Mouse (Mus musculus) kidney, postnatal 0 days (tissue): ENCODE measurements around the gene Yju2. TPM values are rescaled to one million over a fixed set of nuclear protein-coding genes. Genes with fewer than 3 reads are reported as not detected.

ENCODE experiments used
- ATAC-seq: fragments of 200-750 bp; cut with Nextera tagmentation; replicated peaks from 2 replicates; pipeline ENCODE4 v1.8.0; 2017; ENCODE audit warnings: low read depth, moderate number of reproducible peaks, moderate TSS enrichment, moderate library complexity; ENCODE audit not compliant: low FRiP score
- DNase-seq: peaks from one replicate; pipeline ENCODE4 v3.0.0-alpha.2; 2016; ENCODE audit warnings: low spot score
- H3K27ac ChIP-seq: fragments of 300-500 bp; sonication (generic); 2 replicates; pipeline ENCODE4 v1.5.1; 2014; ENCODE audit warnings: mild to moderate bottlenecking
- H3K27me3 ChIP-seq: fragments of 300-500 bp; sonication (generic); 2 replicates; pipeline ENCODE4 v1.6.1; 2014; ENCODE audit warnings: low read length, mixed read lengths; ENCODE audit not compliant: insufficient read depth
- H3K36me3 ChIP-seq: fragments of 300-500 bp; sonication (generic); 2 replicates; pipeline ENCODE4 v1.6.1; 2014; ENCODE audit warnings: low read length, mixed read lengths; ENCODE audit not compliant: insufficient read depth
- H3K4me1 ChIP-seq: fragments of 300-500 bp; sonication (generic); replicated peaks from 2 replicates; pipeline ENCODE4 v1.6.1; 2014; ENCODE audit warnings: antibody characterized with exemption, low read length, mixed read lengths; ENCODE audit not compliant: insufficient read depth
- H3K4me2 ChIP-seq: fragments of 300-500 bp; sonication (generic); 2 replicates; pipeline ENCODE4 v1.6.1; 2014; ENCODE audit warnings: mild to moderate bottlenecking, low read length, moderate library complexity, mixed read lengths
- H3K4me3 ChIP-seq: fragments of 300-500 bp; sonication (generic); replicated peaks from 2 replicates; pipeline ENCODE4 v1.5.1; 2014; ENCODE audit warnings: low read depth, low read length
- H3K9ac ChIP-seq: fragments of 300-500 bp; sonication (generic); 2 replicates; pipeline ENCODE4 v1.6.1; 2014; ENCODE audit warnings: low read depth, low read length
- H3K9me3 ChIP-seq: fragments of 300-500 bp; sonication (generic); replicated peaks from 2 replicates; pipeline ENCODE4 v1.6.1; 2016; ENCODE audit warnings: low read length, inconsistent platforms, mixed read lengths
- CTCF ChIP-seq: IDR thresholded peaks from 2 replicates; pipeline ENCODE4 v1.5.1; 2016; ENCODE audit warnings: antibody characterized with exemption, low read depth, mild to moderate bottlenecking, moderate library complexity
- WGBS: fragments of 180-500 bp; shearing (Covaris S2); extraction: QIAGEN DNeasy Blood & Tissue Kit; methylation state at CpG from one replicate; pipeline ENCODE4 v1.1.7; 2014; 5-methylcytosine and 5-hydroxymethylcytosine counted together
- polyA plus RNA-seq: library from polyadenylated mRNA; unstranded; fragments of >200 nt; fragmentation: Nextera tagmentation; extraction: Ambion mirVana; gene quantifications from 2 replicates; pipeline ENCODE4 v1.2.1, GENCODE M21; 2015

The Yju2 gene
- polyA plus RNA-seq, 1 experiment from 2014 or later, result 21.1 TPM

DNA sequence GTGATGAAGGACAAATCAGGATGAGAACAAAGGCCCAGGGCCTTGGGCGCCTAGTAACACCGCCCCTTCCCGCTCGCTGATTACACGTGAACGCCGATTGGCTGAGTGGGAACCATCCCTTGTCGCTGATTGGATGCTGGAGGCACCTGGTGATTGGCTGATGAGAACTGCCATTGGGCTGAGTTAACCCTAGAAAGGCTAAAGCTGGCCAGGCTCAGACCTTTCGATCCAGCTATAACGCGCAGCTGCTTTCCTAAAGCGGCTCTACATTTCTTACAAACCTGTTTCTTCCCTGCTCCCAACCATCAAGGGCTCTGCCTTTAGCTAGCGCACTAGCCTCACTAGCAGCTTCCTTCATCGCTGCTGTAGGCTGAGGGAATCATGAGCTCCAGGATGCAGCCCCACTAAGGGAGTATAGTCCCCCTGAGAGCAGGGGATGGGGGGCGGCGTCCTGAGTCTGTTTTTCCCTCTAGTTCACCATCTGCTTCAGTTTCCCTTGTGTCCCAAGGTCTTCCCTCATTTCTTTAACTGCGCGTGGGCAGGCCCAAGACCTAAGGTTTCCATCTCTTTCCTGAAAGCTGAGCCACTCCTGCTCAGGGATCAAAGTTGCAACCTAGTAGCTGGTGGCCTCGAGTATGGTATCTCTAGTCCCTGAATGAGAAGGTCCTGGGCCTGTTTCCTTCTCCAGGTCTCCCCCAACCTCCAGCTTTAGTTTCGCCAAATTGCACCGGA lies 49.6 kb downstream of the Yju2 start:
- H3K27ac ChIP-seq, result peak overlapping the region; percentile 88
- DNase-seq (peak; percentile 99), ATAC-seq (peak; percentile 92)
- H3K36me3 ChIP-seq, result no peaks in the 10 kb centered on the region
- peak overlapping the region; percentile 69 for H3K9ac ChIP-seq
- no peak for TF ChIP-seq CTCF
- no peaks in the 10 kb centered on the region for H3K9me3 ChIP-seq
- peaks cover 15% of the 10 kb centered on the region for H3K4me1 ChIP-seq
- H3K4me3 ChIP-seq, result peak overlapping the region; percentile 72
- peak overlapping the region; percentile 99 for H3K4me2 ChIP-seq
- under 1% methylated on average over 21 of the region's 21 CpGs for WGBS
- H3K27me3 ChIP-seq, result no peaks in the 10 kb centered on the region

DNA sequence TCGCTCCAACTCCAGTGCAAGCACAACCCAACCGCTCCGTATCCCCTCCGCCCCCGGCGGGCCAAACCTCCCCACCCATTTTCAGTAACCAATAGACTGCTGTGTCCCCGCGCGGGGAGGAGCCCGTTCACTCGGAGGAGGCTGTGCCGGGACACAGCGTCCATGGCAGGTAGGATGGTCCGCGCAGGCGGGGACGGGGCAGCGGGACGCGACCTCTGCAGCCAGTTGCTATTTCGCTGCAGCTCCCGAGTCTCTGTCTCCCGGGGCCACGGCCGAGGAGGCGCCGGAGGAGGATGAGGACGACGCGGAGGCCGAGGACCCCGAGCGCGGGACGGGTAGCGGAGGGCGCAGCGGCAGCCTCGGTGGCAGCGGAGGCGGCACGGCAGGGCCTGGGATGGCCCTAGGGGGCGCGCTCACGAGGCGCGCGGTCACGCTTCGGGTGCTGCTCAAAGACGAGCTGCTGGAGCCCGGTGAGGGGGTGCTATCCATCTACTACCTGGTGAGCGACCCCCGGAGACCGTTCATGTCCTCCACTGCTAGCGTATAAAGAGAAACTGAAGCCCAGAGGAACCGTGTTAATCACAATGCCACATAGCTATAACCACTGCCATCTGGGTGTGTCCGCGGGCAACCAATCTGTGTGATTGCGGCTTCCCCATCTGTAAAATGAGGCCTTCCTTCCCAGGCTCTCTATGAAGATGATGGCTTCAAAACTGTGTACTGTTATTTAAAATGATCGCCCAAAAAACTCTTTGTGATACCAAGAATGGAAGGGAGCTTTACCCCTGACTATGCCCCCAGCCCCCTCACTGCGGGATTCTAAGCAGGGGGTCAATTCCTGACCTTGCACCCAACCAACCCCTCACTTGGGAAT lies 50.4 kb downstream of the Yju2 start:
- peak; percentile 97 for DNase-seq
- Histone ChIP-seq H3K27me3 (no peaks in the 10 kb centered on the region), H3K4me2 (peak overlapping the region; percentile 99), H3K36me3 (no peaks in the 10 kb centered on the region), H3K4me1 (peaks cover 15% of the 10 kb centered on the region), H3K9ac (peak overlapping the region; percentile 69), H3K27ac (peak overlapping the region; percentile 88; the same call in 1 of the 2 replicates), H3K9me3 (no peaks in the 10 kb centered on the region), H3K4me3 (peak overlapping the region; percentile 72)
- ATAC-seq, result peak; percentile 87
- peak; percentile 58 for TF ChIP-seq CTCF
- WGBS, result under 1% methylated on average over 62 of the region's 62 CpGs

- H3K27me3 ChIP-seq, result no peaks in the 10 kb centered on the region
- H3K36me3 ChIP-seq, result peaks cover 2% of the 10 kb centered on the region; the same call in 1 of the 2 replicates
- H3K4me2 ChIP-seq, result peak overlapping the region; percentile 99
- H3K4me1 ChIP-seq, result peaks cover 15% of the 10 kb centered on the region
- 33% methylated on average over 2 of the region's 2 CpGs for WGBS
- H3K9ac ChIP-seq, result peak overlapping the region; percentile 69; the same call in 1 of the 2 replicates
- no peaks in the 10 kb centered on the region for H3K9me3 ChIP-seq
- no peak for ATAC-seq
- no peak for TF ChIP-seq CTCF
- H3K4me3 ChIP-seq, result peak overlapping the region; percentile 72
- no peak for DNase-seq
- 0 out of 2 replicates have a peak overlapping the region, but pooled peaks have one; percentile 5 for H3K27ac ChIP-seq
These were observed 51.0 kb downstream of the Yju2 start for GRCm38 (mm10) chr17:56009962-56010240.

GRCm38 (mm10) chr17:56010255-56010654 lies 51.4 kb downstream of the Yju2 start:
- Histone ChIP-seq H3K27me3 (no peaks in the 10 kb centered on the region), H3K36me3 (peaks cover 6% of the 10 kb centered on the region; the same call in 1 of the 2 replicates), H3K4me1 (peaks cover 15% of the 10 kb centered on the region), H3K4me3 (0 out of 2 replicates have a peak overlapping the region, but pooled peaks have one; percentile 72), H3K9me3 (no peaks in the 10 kb centered on the region), H3K9ac (peak overlapping the region; percentile 69; the same call in 1 of the 2 replicates), H3K27ac (peak overlapping the region; percentile 5; the same call in 1 of the 2 replicates), H3K4me2 (peak overlapping the region; percentile 99)
- DNase-seq, result no peak
- TF ChIP-seq CTCF, result no peak
- ATAC-seq, result no peak
- 61% methylated on average over 14 of the region's 14 CpGs for WGBS

GRCm38 (mm10) chr17:56010681-56011080 lies 51.8 kb downstream of the Yju2 start:
- TF ChIP-seq CTCF, result peak; percentile 92
- peak overlapping the region; percentile 99 for H3K4me2 ChIP-seq
- H3K4me3 ChIP-seq, result no peak overlapping the region
- H3K36me3 ChIP-seq, result peaks cover 10% of the 10 kb centered on the region
- H3K9me3 ChIP-seq, result no peaks in the 10 kb centered on the region
- H3K9ac ChIP-seq, result peak overlapping the region; percentile 69; the same call in 1 of the 2 replicates
- no peaks in the 10 kb centered on the region for H3K27me3 ChIP-seq
- peak; percentile 67 for DNase-seq
- ATAC-seq, result no peak
- no peak overlapping the region for H3K27ac ChIP-seq
- H3K4me1 ChIP-seq, result peaks cover 15% of the 10 kb centered on the region
- 12% methylated on average over 9 of the region's 9 CpGs for WGBS

- Histone ChIP-seq H3K4me2 (no peak overlapping the region), H3K27me3 (no peaks in the 10 kb centered on the region), H3K4me1 (peaks cover 15% of the 10 kb centered on the region), H3K9ac (no peak overlapping the region), H3K36me3 (peaks cover 18% of the 10 kb centered on the region), H3K27ac (no peak overlapping the region), H3K9me3 (no peaks in the 10 kb centered on the region), H3K4me3 (no peak overlapping the region)
- 91% methylated on average over 7 of the region's 7 CpGs for WGBS
- TF ChIP-seq CTCF, result no peak
- DNase-seq (no peak), ATAC-seq (no peak)
These were observed 52.5 kb downstream of the Yju2 start for GRCm38 (mm10) chr17:56011441-56011840.
